Mouse (Mus musculus) A20 (cell line): ENCODE data around the gene Mdga1.

Experiments
- DNase-seq: peaks from one replicate; pipeline ENCODE4 v3.0.0-alpha.2; 2011; ENCODE audit warnings: low read depth, low spot score

Gene Mdga1

GRCm38 (mm10) chr17:29970037-29970555 lies at the start of gene Mdga1:
Gene Mdga1, minus strand, starts transcription at chr17:29970087.
- DNase-seq, result no peak

- no peak for DNase-seq
These were observed 49.2 kb upstream of the Mdga1 start for GRCm38 (mm10) chr17:30018927-30019610.

- peak; percentile 26 for DNase-seq
These were observed 44.8 kb upstream of the Mdga1 start for GRCm38 (mm10) chr17:30014660-30015059.

GRCm38 (mm10) chr17:30008392-30008791 lies 38.5 kb upstream of the Mdga1 start:
- DNase-seq, result no peak

DNA sequence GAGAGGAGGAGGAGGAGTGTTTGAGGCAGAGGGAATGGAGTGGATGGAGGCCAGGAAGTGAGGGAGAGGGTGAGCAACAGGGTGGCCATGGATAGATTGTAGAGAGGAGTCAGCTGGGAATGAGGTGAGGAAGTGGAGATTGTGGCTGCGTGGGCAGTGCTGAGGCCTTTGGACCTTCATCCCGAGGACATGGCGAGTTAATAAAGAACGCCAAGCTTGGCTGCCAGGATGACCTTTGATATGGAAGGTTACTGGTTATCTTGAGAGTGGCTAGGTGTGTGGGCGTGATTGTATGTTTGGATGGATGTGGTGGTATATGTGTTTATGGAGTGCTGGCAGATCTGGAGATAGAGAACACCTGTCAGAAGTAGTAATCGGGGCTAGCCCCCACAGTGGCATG lies 38.0 kb upstream of the Mdga1 start:
- DNase-seq, result no peak

GRCm38 (mm10) chr17:30006877-30007276 lies 37.0 kb upstream of the Mdga1 start:
- DNase-seq, result no peak

DNA sequence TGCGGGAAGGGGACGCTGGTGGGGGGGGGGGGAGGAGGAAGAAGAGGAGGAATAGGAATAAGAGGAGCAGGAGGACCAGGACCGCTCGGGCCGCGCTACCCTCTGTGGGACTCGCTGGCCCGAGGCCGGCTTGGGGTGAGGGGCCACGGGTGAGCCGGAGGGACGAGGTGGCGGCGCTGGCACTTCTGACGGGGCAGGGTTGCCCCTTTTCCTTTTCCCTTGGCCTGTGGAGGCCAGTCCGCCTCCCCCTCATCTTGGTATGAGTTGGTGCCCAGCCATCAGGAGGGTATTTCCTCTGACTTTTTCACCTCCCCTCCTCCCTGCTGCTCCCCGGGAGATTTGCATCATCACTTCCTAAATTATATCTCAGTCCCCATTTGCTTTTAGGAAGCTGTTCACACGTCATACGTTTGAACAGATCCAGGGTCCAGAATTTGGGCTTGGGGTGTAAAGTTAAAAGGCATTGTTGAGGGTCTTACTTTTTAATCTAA lies 35.6 kb upstream of the Mdga1 start:
- peak; percentile 70 for DNase-seq

DNA sequence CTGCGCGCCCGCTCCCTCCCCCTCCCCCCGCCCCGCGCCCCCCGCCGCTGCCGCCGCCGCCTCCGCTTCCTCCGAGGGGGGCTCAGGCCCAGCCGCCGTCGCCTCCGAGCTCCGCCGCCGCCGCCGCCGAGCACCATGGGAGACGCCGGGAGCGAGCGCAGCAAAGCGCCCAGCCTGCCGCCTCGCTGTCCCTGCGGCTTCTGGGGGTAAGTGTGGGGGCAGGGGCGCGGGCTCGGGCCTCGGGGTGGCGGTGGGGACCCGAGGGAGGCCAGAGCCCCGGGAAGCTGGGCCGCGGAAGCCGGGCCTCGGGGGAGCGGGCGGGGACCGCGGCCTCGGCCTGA lies 35.2 kb upstream of the Mdga1 start:
- DNase-seq, result no peak

GRCm38 (mm10) chr17:30004203-30005102 lies 34.6 kb upstream of the Mdga1 start, which contains the start of gene Zfand3:
Gene Zfand3, plus strand, starts transcription at chr17:30004733.
- peak; percentile 98 for DNase-seq

DNA sequence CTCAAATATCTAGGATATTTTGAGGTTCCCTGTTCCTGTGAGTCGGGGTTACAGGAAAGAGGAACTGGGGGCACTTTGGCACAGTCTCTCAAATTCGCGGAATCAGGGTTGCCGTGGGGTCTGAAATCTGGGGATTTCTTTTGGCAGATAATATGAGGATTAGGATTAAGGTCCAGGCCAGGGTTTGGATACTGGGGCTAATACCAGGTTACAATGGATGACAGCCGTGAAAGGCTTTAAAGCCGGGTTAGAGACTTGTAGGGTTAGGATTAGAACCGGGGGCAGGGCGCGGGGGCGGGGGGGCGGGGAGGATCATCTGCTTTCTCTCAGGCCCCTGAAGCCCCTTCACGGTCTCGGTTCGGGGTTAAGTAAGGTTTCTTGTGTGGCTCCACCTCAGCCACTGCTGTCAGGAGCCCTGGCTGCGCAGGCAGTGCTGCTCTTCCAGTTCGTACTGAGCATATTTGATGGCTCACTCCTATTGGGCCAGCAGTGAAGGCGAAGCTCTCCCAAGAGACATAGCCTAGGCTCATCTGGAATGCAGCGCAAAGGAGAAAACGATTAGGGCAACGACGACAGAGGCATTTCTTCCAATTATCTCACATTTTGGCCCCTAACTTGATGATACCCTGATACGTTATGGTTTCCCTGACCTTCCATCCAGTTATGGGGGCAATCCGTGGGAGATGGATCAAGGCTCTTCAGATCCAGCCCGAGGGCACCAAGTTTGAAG lies 28.8 kb upstream of the Mdga1 start:
- no peak for DNase-seq

DNA sequence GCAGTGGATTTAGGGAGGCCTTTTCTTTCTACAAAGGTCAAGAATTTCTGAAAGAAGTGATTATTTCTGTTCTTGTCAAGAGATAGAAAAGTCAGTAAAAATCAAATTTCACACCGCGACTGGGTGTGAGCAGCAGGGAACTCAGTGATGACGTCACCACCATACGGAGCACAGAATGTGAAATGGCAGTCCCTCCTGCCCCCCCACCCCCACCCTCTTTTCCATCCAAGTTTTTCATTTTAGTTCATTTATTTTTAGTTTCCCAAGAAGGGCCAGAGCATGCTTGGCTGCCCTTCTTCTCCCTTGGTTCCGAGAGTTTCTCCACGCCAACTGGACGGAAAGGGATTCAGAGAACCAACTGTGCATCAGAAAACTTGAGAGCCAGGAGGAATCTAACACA lies 27.8 kb upstream of the Mdga1 start:
- no peak for DNase-seq

- DNase-seq, result no peak
These were observed 26.1 kb upstream of the Mdga1 start for GRCm38 (mm10) chr17:29995986-29996385.

- DNase-seq, result no peak
These were observed 24.6 kb upstream of the Mdga1 start for GRCm38 (mm10) chr17:29994459-29994858.

GRCm38 (mm10) chr17:29994011-29994410 lies 24.1 kb upstream of the Mdga1 start:
- no peak for DNase-seq

DNA sequence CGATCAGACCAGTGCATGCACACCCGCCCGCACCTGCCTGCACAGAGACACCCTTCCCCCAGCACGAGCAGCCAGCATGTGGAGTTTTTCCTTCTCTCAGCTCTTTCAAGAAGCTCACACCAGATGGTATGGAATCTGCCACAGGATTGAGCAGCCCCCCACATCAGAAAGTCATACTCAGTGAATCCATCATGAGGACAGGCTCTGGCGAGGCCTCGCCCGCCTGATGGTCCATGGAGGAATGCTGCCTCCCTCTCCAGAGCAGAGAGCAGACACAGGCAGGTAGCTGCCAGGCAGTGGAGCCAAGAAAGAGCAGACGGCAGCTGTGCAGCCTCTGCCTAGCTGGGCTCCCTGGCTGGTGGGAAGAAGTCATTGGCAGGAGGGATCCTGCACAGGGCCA lies 23.6 kb upstream of the Mdga1 start:
- DNase-seq, result no peak

DNA sequence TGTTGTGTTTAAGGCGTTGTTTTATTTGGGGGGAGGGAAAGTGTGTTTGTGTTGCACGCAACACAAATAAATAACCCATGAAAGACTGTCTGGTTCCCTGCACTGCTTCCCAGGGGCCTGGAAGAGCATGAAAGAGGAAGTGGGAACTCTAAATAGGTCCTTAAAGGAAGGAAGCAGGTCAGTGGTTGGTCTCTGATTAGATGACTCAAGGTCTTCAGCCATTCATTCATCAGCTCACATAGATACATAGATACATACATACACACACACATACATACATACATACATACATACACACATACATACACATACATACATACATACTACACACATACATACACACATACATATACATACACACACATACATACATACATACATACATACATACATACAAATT lies 21.0 kb upstream of the Mdga1 start:
- no peak for DNase-seq

GRCm38 (mm10) chr17:29990136-29990535 lies 20.2 kb upstream of the Mdga1 start:
- no peak for DNase-seq

GRCm38 (mm10) chr17:29989653-29990052 lies 19.8 kb upstream of the Mdga1 start:
- DNase-seq, result no peak

DNA sequence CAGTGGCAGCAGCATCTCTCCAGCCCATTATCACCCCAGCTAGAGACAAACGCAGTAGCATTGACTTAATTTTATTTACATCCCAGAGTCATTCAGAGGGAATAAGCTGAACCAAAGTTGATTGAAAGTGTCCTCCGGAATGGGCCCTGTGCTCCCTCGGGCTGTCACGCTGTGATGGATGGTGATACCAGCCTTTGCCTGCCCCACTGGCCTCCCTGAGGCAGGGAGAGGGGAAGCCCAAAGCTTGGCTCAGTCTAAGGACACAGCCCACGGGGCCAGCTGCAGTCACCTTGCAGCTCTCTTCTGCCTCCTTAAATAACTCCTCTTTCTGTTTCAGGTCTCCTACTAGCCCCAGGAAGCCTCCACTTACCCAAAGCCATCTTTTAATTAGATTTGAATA lies 18.3 kb upstream of the Mdga1 start:
- DNase-seq, result no peak

- DNase-seq, result no peak
These were observed 15.6 kb upstream of the Mdga1 start for GRCm38 (mm10) chr17:29985534-29985933.

- DNase-seq, result no peak
These were observed 15.0 kb upstream of the Mdga1 start for GRCm38 (mm10) chr17:29984931-29985330.

DNA sequence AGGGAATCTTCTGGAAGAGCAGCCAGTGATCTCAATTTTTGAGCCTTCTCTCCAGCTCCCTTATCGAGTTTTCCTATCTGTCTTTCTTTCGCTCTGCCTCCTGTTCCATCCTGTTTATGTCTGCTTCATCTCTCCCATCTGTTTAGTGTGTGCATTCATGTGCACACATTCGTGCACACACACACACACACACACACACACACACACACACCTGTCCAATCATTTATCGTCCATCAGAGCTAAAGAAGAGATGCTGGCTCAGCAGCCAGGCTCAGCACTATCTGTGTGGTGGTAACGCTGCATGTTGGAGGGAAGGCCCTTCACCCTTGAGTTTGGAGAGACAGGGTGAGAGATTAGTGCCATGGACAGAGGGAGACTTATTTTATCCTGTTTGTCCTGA lies 13.3 kb upstream of the Mdga1 start:
- no peak for DNase-seq
